Mouse (Mus musculus): ENCODE data around the gene Klhdc4.

- no peak for TF ChIP-seq CTCF (IDR thresholded peaks at IDR 0.05; ENCODE audit: low read depth)
- TF ChIP-seq EP300 (IDR thresholded peaks at IDR 0.05; ENCODE audit: low read depth) = no peak
Measured at GRCm38 (mm10) chr8:121811931-121812570, 17.3 kb downstream of the Klhdc4 start.

All from liver, embryonic 14.5 days (tissue).